Comparison of ENCODE assay signal across 12 mouse cellular contexts in genomic region chr14:117894869-117895538, GRCm38 (mm10).
DNase-seq lines count a peak whose midpoint lies in the region; ATAC-seq and TF ChIP-seq lines count a peak whose summit lies in the region.
"Had no signal": no experiment of that assay in that cellular context is flagged by ENCODE, and none has a peak within 500 bp of the region (broad histone marks: within the 10 kb centered on the region; RNA-seq: fewer than 3 reads in every experiment).

No protein-coding gene starts in this region.

- WGBS in intestine, embryonic 15.5 days = 80% methylated on average over 10 of the region's 10 CpGs
- WGBS in intestine, embryonic 16.5 days = 81% methylated on average over 10 of the region's 10 CpGs
- WGBS in embryonic facial prominence, embryonic 15.5 days = 76% methylated on average over 10 of the region's 10 CpGs
- WGBS in hindbrain, embryonic 13.5 days = 66% methylated on average over 10 of the region's 10 CpGs
- 25% methylated on average over 10 of the region's 10 CpGs for WGBS in neural tube, embryonic 13.5 days
- WGBS in cerebellum, adult 2 months = 78% methylated on average over 10 of the region's 10 CpGs

- TF ChIP-seq CTCF in cerebellum, adult 2 months (IDR thresholded peaks at IDR 0.05; ENCODE audit: borderline replicate concordance, insufficient read depth, low read depth, low read length) = no peak

- H3K36me3 ChIP-seq in intestine, embryonic 15.5 days = no peaks in the 10 kb centered on the region
- H3K36me3 ChIP-seq in intestine, embryonic 16.5 days (ENCODE audit: control insufficient read depth, insufficient read depth, low read length) = no peaks in the 10 kb centered on the region
- no peaks in the 10 kb centered on the region for H3K36me3 ChIP-seq in embryonic facial prominence, embryonic 15.5 days
- H3K36me3 ChIP-seq in hindbrain, embryonic 13.5 days = no peaks in the 10 kb centered on the region
- H3K36me3 ChIP-seq in neural tube, embryonic 13.5 days = no peaks in the 10 kb centered on the region
- H3K36me3 ChIP-seq: limb, embryonic 12.5 days had no signal

- no peak for ATAC-seq in intestine, embryonic 15.5 days
- ATAC-seq in intestine, embryonic 16.5 days = no peak
- no peak for ATAC-seq in embryonic facial prominence, embryonic 15.5 days (ENCODE audit: insufficient number of reproducible peaks, low FRiP score, low TSS enrichment, low read depth)
- ATAC-seq in hindbrain, embryonic 13.5 days (ENCODE audit: low FRiP score) = peak; percentile 50
- ATAC-seq in neural tube, embryonic 13.5 days (ENCODE audit: low read depth) = peak; percentile 73

- no peaks in the 10 kb centered on the region for H3K27me3 ChIP-seq in intestine, embryonic 15.5 days (replicated peaks)
- H3K27me3 ChIP-seq in intestine, embryonic 16.5 days (replicated peaks; ENCODE audit: control insufficient read depth, insufficient read depth, low read length) = no peaks in the 10 kb centered on the region
- H3K27me3 ChIP-seq in embryonic facial prominence, embryonic 15.5 days = no peaks in the 10 kb centered on the region
- no peaks in the 10 kb centered on the region for H3K27me3 ChIP-seq in hindbrain, embryonic 13.5 days
- no peaks in the 10 kb centered on the region for H3K27me3 ChIP-seq in neural tube, embryonic 13.5 days
- H3K27me3 ChIP-seq in cerebellum, adult 2 months (ENCODE audit: control insufficient read depth, insufficient read depth, low read length) = no peaks in the 10 kb centered on the region
- H3K27me3 ChIP-seq: limb, embryonic 12.5 days had no signal

- H3K27ac ChIP-seq in intestine, embryonic 15.5 days = no peak overlapping the region
- H3K27ac ChIP-seq in intestine, embryonic 16.5 days (ENCODE audit: low read length) = no peak overlapping the region; the same call in 1 of the 2 replicates
- H3K27ac ChIP-seq in embryonic facial prominence, embryonic 15.5 days (replicated peaks) = peak overlapping the region; percentile 45
- peak overlapping the region; percentile 76 for H3K27ac ChIP-seq in hindbrain, embryonic 13.5 days
- peak overlapping the region; percentile 77 for H3K27ac ChIP-seq in neural tube, embryonic 13.5 days (replicated peaks)
- H3K27ac ChIP-seq in cerebellum, adult 2 months (ENCODE audit: insufficient read depth, low read length) = no peak overlapping the region
- H3K27ac ChIP-seq: kidney, postnatal 0 days; limb, embryonic 12.5 days; macrophage had no signal

- no peaks in the 10 kb centered on the region for H3K9me3 ChIP-seq in intestine, embryonic 15.5 days
- H3K9me3 ChIP-seq in intestine, embryonic 16.5 days (ENCODE audit: control insufficient read depth, low read length) = no peaks in the 10 kb centered on the region
- H3K9me3 ChIP-seq in embryonic facial prominence, embryonic 15.5 days (replicated peaks) = no peaks in the 10 kb centered on the region
- no peaks in the 10 kb centered on the region for H3K9me3 ChIP-seq in hindbrain, embryonic 13.5 days
- no peaks in the 10 kb centered on the region for H3K9me3 ChIP-seq in neural tube, embryonic 13.5 days
- H3K9me3 ChIP-seq: limb, embryonic 12.5 days had no signal

- no peak for TF ChIP-seq POLR2A in cerebellum, adult 2 months (IDR thresholded peaks at IDR 0.05; ENCODE audit: borderline replicate concordance, insufficient read depth, low read length)

- H3K9ac ChIP-seq in intestine, embryonic 15.5 days = no peak overlapping the region
- H3K9ac ChIP-seq in intestine, embryonic 16.5 days (ENCODE audit: low read depth, low read length) = no peak overlapping the region
- no peak overlapping the region for H3K9ac ChIP-seq in embryonic facial prominence, embryonic 15.5 days
- H3K9ac ChIP-seq in hindbrain, embryonic 13.5 days = no peak overlapping the region
- peak overlapping the region; percentile 49 for H3K9ac ChIP-seq in neural tube, embryonic 13.5 days
- H3K9ac ChIP-seq: limb, embryonic 12.5 days had no signal

- DNase-seq in cerebellum, adult 2 months = no peak
- DNase-seq in spleen, postnatal 14 days (ENCODE audit: low spot score in 2 of 2) = no peak
- no peak for DNase-seq in adrenal gland, adult 18-20 months (ENCODE audit: low spot score in 2 of 2)
- DNase-seq: thymus, postnatal 14 days had no signal

- peak overlapping the region; percentile 34; the same call in 1 of the 2 replicates for H3K4me2 ChIP-seq in intestine, embryonic 15.5 days (replicated peaks)
- no peak overlapping the region; the same call in 1 of the 2 replicates for H3K4me2 ChIP-seq in intestine, embryonic 16.5 days (ENCODE audit: low read depth, low read length)
- peak overlapping the region; percentile 30; the same call in 1 of the 2 replicates for H3K4me2 ChIP-seq in embryonic facial prominence, embryonic 15.5 days (replicated peaks)
- H3K4me2 ChIP-seq in hindbrain, embryonic 13.5 days = peak overlapping the region; percentile 23
- peak overlapping the region; percentile 52 for H3K4me2 ChIP-seq in neural tube, embryonic 13.5 days
- H3K4me2 ChIP-seq: limb, embryonic 12.5 days had no signal

- H3K4me1 ChIP-seq in intestine, embryonic 15.5 days (replicated peaks) = no peaks in the 10 kb centered on the region
- H3K4me1 ChIP-seq in intestine, embryonic 16.5 days (ENCODE audit: control insufficient read depth, insufficient read depth, low read length) = no peaks in the 10 kb centered on the region
- H3K4me1 ChIP-seq in embryonic facial prominence, embryonic 15.5 days = no peaks in the 10 kb centered on the region
- peaks cover 15% of the 10 kb centered on the region; the same call in 1 of the 2 replicates for H3K4me1 ChIP-seq in hindbrain, embryonic 13.5 days (replicated peaks)
- peaks cover 43% of the 10 kb centered on the region for H3K4me1 ChIP-seq in neural tube, embryonic 13.5 days (replicated peaks)
- H3K4me1 ChIP-seq in cerebellum, adult 2 months (ENCODE audit: control insufficient read depth, insufficient read depth, low read length) = no peaks in the 10 kb centered on the region

- no peak overlapping the region for H3K4me3 ChIP-seq in intestine, embryonic 15.5 days (replicated peaks)
- no peak overlapping the region for H3K4me3 ChIP-seq in intestine, embryonic 16.5 days (ENCODE audit: low read length)
- H3K4me3 ChIP-seq in embryonic facial prominence, embryonic 15.5 days (replicated peaks) = no peak overlapping the region
- H3K4me3 ChIP-seq in hindbrain, embryonic 13.5 days = no peak overlapping the region
- peak overlapping the region; percentile 25 for H3K4me3 ChIP-seq in neural tube, embryonic 13.5 days
- no peak overlapping the region for H3K4me3 ChIP-seq in cerebellum, adult 2 months (replicated peaks; ENCODE audit: insufficient read depth, low read depth, low read length)
- H3K4me3 ChIP-seq: limb, embryonic 12.5 days had no signal

Comparison
In these comparisons a context has a peak if more than half of its experiments do, and no peak if none do; other contexts are left out.
1. ATAC-seq: peak in hindbrain, embryonic 13.5 days (single experiment) and neural tube, embryonic 13.5 days (single experiment); none in intestine, embryonic 15.5 days (single experiment), intestine, embryonic 16.5 days (single experiment) and embryonic facial prominence, embryonic 15.5 days (single experiment).
2. H3K27ac ChIP-seq: peak in embryonic facial prominence, embryonic 15.5 days (single experiment), hindbrain, embryonic 13.5 days (single experiment) and neural tube, embryonic 13.5 days (single experiment); none in intestine, embryonic 15.5 days (single experiment), intestine, embryonic 16.5 days (single experiment) and cerebellum, adult 2 months (single experiment).